Mouse (Mus musculus) heart, postnatal 0 days (tissue): Measurements from ENCODE around the gene Olfr1496. TPM values are rescaled to one million over a fixed set of nuclear protein-coding genes. Genes with fewer than 3 reads are reported as not detected.

Experiments used
- ATAC-seq: fragments of 200-750 bp; cut with Nextera tagmentation; 2 replicates; pipeline ENCODE4 v1.8.0; 2017; ENCODE audit warnings: low read depth, moderate number of reproducible peaks, moderate library complexity; ENCODE audit not compliant: insufficient read depth
- DNase-seq: peaks from one replicate; pipeline ENCODE4 v3.0.0-alpha.2; 2016; ENCODE audit warnings: low spot score
- H3K27ac ChIP-seq: fragments of 300-500 bp; sonication (generic); 2 replicates; pipeline ENCODE4 v1.5.1; 2014; ENCODE audit warnings: low read depth, mild to moderate bottlenecking
- H3K27me3 ChIP-seq: fragments of 300-500 bp; sonication (generic); 2 replicates; pipeline ENCODE4 v1.6.1; 2014; ENCODE audit warnings: low read length, mixed read lengths; ENCODE audit not compliant: control insufficient read depth, insufficient read depth
- H3K36me3 ChIP-seq: fragments of 300-500 bp; sonication (generic); replicated peaks from 2 replicates; pipeline ENCODE4 v1.6.1; 2014; ENCODE audit warnings: low read length, mixed read lengths; ENCODE audit not compliant: control insufficient read depth, insufficient read depth
- H3K4me1 ChIP-seq: fragments of 300-500 bp; sonication (generic); 2 replicates; pipeline ENCODE4 v1.6.1; 2014; ENCODE audit warnings: antibody characterized with exemption; ENCODE audit not compliant: control insufficient read depth, insufficient read depth
- H3K4me2 ChIP-seq: fragments of 300-500 bp; sonication (generic); 2 replicates; pipeline ENCODE4 v1.6.1; 2014; ENCODE audit warnings: low read depth, mild to moderate bottlenecking, low read length, moderate library complexity
- H3K4me3 ChIP-seq: fragments of 300-500 bp; sonication (generic); 2 replicates; pipeline ENCODE4 v1.5.1; 2014; ENCODE audit warnings: low read depth, low read length
- H3K9ac ChIP-seq: fragments of 300-500 bp; sonication (generic); replicated peaks from 2 replicates; pipeline ENCODE4 v1.6.1; 2014; ENCODE audit warnings: low read depth, low read length, mixed read lengths
- H3K9me3 ChIP-seq: fragments of 300-500 bp; sonication (generic); replicated peaks from 2 replicates; pipeline ENCODE4 v1.6.1; 2016; ENCODE audit warnings: low read length; ENCODE audit not compliant: control insufficient read depth
- CTCF ChIP-seq: IDR thresholded peaks from 2 replicates; pipeline ENCODE4 v1.5.1; 2016; ENCODE audit warnings: antibody characterized with exemption, control low read depth, low read depth
- EP300 ChIP-seq: IDR thresholded peaks from 2 replicates; pipeline ENCODE4 v1.6.1; 2016; ENCODE audit warnings: antibody characterized with exemption, low read depth
- WGBS: fragments of 180-500 bp; shearing (Covaris S2); extraction: QIAGEN DNeasy Blood & Tissue Kit; methylation state at CpG from one replicate; pipeline ENCODE4 v1.1.7; 2014; 5-methylcytosine and 5-hydroxymethylcytosine counted together
- polyA plus RNA-seq: library from polyadenylated mRNA; unstranded; fragments of >200 nt; fragmentation: Nextera tagmentation; extraction: Ambion mirVana; gene quantifications from 2 replicates; pipeline ENCODE4 v1.2.1, GENCODE M21; 2015
- total RNA-seq: library from RNA; depleted of rRNA; stranded (reverse); fragments of >200 nt; gene quantifications from 2 replicates; pipeline ENCODE4 v1.2.3, GENCODE M21; 2014; ENCODE audit warnings: low replicate concordance; rRNA removed

The Olfr1496 gene
- total and polyA plus RNA-seq, 2 experiments from 2014 or later: not detected

GRCm38 (mm10) chr19:13828447-13828846 is 50.8 kb downstream of the Olfr1496 start:
- 64% methylated on average over 3 of the region's 3 CpGs for WGBS
- Histone ChIP-seq H3K27ac (no peak overlapping the region), H3K27me3 (no peaks in the 10 kb centered on the region), H3K4me1 (no peaks in the 10 kb centered on the region), H3K36me3 (no peaks in the 10 kb centered on the region), H3K4me3 (no peak overlapping the region), H3K4me2 (no peak overlapping the region), H3K9ac (no peak overlapping the region), H3K9me3 (no peaks in the 10 kb centered on the region)
- DNase-seq: no peak
- no peak for ATAC-seq
- TF ChIP-seq EP300 (no peak), CTCF (no peak)

- no peaks in the 10 kb centered on the region for H3K27me3 ChIP-seq
- no peak for TF ChIP-seq CTCF
- TF ChIP-seq EP300: no peak
- DNase-seq: no peak
- no peak within 1 kb of the TSS for H3K27ac ChIP-seq
- no peak for ATAC-seq
- no peaks in the 10 kb centered on the region for H3K4me1 ChIP-seq
- H3K4me2 ChIP-seq: no peak within 1 kb of the TSS
- no peaks in the 10 kb centered on the region for H3K9me3 ChIP-seq
- H3K4me3 ChIP-seq: no peak within 1 kb of the TSS
- no peaks in the 10 kb centered on the region for H3K36me3 ChIP-seq
- no peak within 1 kb of the TSS for H3K9ac ChIP-seq
Measured at GRCm38 (mm10) chr19:13830388-13830787, 52.7 kb downstream of the Olfr1496 start, which contains the start of gene Olfr1500. Gene Olfr1500 (minus strand): TSS chr19:13830488.

Other genes starting within 250 kb of the Olfr1496 start
- not detected in 2 replicates for gene Olfr1480, start 250.0 kb upstream of the Olfr1496 start, total RNA-seq
- gene Olfr1480, start 250.0 kb upstream of the Olfr1496 start, polyA plus RNA-seq: not detected in 2 replicates
- gene Olfr1484, start 194.4 kb upstream of the Olfr1496 start, total RNA-seq: not detected in 2 replicates
- gene Olfr1484, start 194.4 kb upstream of the Olfr1496 start, polyA plus RNA-seq: not detected in 2 replicates
- gene Olfr1487, start 160.5 kb upstream of the Olfr1496 start, total RNA-seq: not detected in 2 replicates
- gene Olfr1487, start 160.5 kb upstream of the Olfr1496 start, polyA plus RNA-seq: not detected in 2 replicates
- gene Olfr1489, start 146.3 kb upstream of the Olfr1496 start, total RNA-seq: not detected in 2 replicates
- gene Olfr1489, start 146.3 kb upstream of the Olfr1496 start, polyA plus RNA-seq: not detected in 2 replicates
- not detected in 2 replicates for gene Olfr1490, start 126.8 kb upstream of the Olfr1496 start, total RNA-seq
- not detected in 2 replicates for gene Olfr1490, start 126.8 kb upstream of the Olfr1496 start, polyA plus RNA-seq
- not detected in 2 replicates for gene Olfr1491, start 80.6 kb upstream of the Olfr1496 start, total RNA-seq
- gene Olfr1491, start 80.6 kb upstream of the Olfr1496 start, polyA plus RNA-seq: not detected in 2 replicates
- not detected in 2 replicates for gene Olfr1493-ps1, start 54.6 kb upstream of the Olfr1496 start, total RNA-seq
- gene Olfr1493-ps1, start 54.6 kb upstream of the Olfr1496 start, polyA plus RNA-seq: not detected in 2 replicates
- not detected in 2 replicates for gene Olfr1494, start 38.1 kb upstream of the Olfr1496 start, total RNA-seq
- not detected in 2 replicates for gene Olfr1494, start 38.1 kb upstream of the Olfr1496 start, polyA plus RNA-seq
- not detected in 2 replicates for gene Olfr1495, start 13.3 kb upstream of the Olfr1496 start, total RNA-seq
- gene Olfr1495, start 13.3 kb upstream of the Olfr1496 start, polyA plus RNA-seq: not detected in 2 replicates
- gene Olfr1497, start 20.3 kb downstream of the Olfr1496 start, total RNA-seq: not detected in 2 replicates
- gene Olfr1497, start 20.3 kb downstream of the Olfr1496 start, polyA plus RNA-seq: not detected in 2 replicates
- not detected in 2 replicates for gene Olfr1499, start 41.6 kb downstream of the Olfr1496 start, total RNA-seq
- gene Olfr1499, start 41.6 kb downstream of the Olfr1496 start, polyA plus RNA-seq: not detected in 2 replicates
- gene Olfr1500, start 52.6 kb downstream of the Olfr1496 start, total RNA-seq: not detected in 2 replicates
- not detected in 2 replicates for gene Olfr1500, start 52.6 kb downstream of the Olfr1496 start, polyA plus RNA-seq
- not detected in 2 replicates for gene Olfr1501, start 72.8 kb downstream of the Olfr1496 start, total RNA-seq
- not detected in 2 replicates for gene Olfr1501, start 72.8 kb downstream of the Olfr1496 start, polyA plus RNA-seq
- gene Olfr1502, start 83.9 kb downstream of the Olfr1496 start, total RNA-seq: not detected in 2 replicates
- not detected in 2 replicates for gene Olfr1502, start 83.9 kb downstream of the Olfr1496 start, polyA plus RNA-seq
- gene Olfr1504, start 120.0 kb downstream of the Olfr1496 start, total RNA-seq: not detected in 2 replicates
- gene Olfr1504, start 120.0 kb downstream of the Olfr1496 start, polyA plus RNA-seq: not detected in 2 replicates
- gene Olfr1505, start 135.7 kb downstream of the Olfr1496 start, total RNA-seq: not detected in 2 replicates
- not detected in 2 replicates for gene Olfr1505, start 135.7 kb downstream of the Olfr1496 start, polyA plus RNA-seq